Mouse (Mus musculus) midbrain, embryonic 12.5 days (tissue): ENCODE results near the gene Dao. TPM values are rescaled to one million over a fixed set of nuclear protein-coding genes. Genes with fewer than 3 reads are reported as not detected.
A peak's percentile ranks its signal among the peaks of the same experiment; 100 is the strongest.

Experiments
- ATAC-seq: fragments of 200-750 bp; cut with Nextera tagmentation; 2 replicates; pipeline ENCODE4 v1.8.0; 2017; ENCODE audit warnings: low read depth, moderate TSS enrichment, moderate library complexity; ENCODE audit not compliant: low FRiP score
- H3K27ac ChIP-seq: fragments of 300-500 bp; sonication (generic); replicated peaks from 2 replicates; pipeline ENCODE4 v1.5.1; 2016; ENCODE audit warnings: mild to moderate bottlenecking
- H3K27me3 ChIP-seq: fragments of 300-500 bp; sonication (generic); 2 replicates; pipeline ENCODE4 v1.6.1; 2016; ENCODE audit warnings: mild to moderate bottlenecking
- H3K36me3 ChIP-seq: fragments of 300-500 bp; sonication (generic); 2 replicates; pipeline ENCODE4 v1.6.1; 2016
- H3K4me1 ChIP-seq: fragments of 300-500 bp; sonication (generic); 2 replicates; pipeline ENCODE4 v1.6.1; 2016
- H3K4me2 ChIP-seq: fragments of 300-500 bp; sonication (generic); replicated peaks from 2 replicates; pipeline ENCODE4 v1.6.1; 2016; ENCODE audit warnings: mild to moderate bottlenecking, moderate library complexity
- H3K4me3 ChIP-seq: fragments of 300-500 bp; sonication (generic); 2 replicates; pipeline ENCODE4 v1.5.1; 2016; ENCODE audit warnings: mild to moderate bottlenecking
- H3K9ac ChIP-seq: fragments of 300-500 bp; sonication (generic); replicated peaks from 2 replicates; pipeline ENCODE4 v1.6.1; 2016; ENCODE audit warnings: mild to moderate bottlenecking, moderate library complexity
- H3K9me3 ChIP-seq: fragments of 300-500 bp; sonication (generic); 2 replicates; pipeline ENCODE4 v1.6.1; 2016; ENCODE audit warnings: mild to moderate bottlenecking
- WGBS: fragments of 180-500 bp; shearing (Covaris S2); methylation state at CpG from one replicate; pipeline ENCODE4 v1.1.7; 2016; 5-methylcytosine and 5-hydroxymethylcytosine counted together
- polyA plus RNA-seq: library from polyadenylated mRNA; unstranded; fragments of >200 nt; fragmentation: Nextera tagmentation; extraction: Ambion mirVana; gene quantifications from 2 replicates; pipeline ENCODE4 v1.2.1, GENCODE M21; 2016

The Dao gene
- polyA plus RNA-seq, 1 experiment from 2014 or later: not detected

- no peak for ATAC-seq
- Histone ChIP-seq H3K4me3 (no peak overlapping the region), H3K9me3 (no peaks in the 10 kb centered on the region), H3K4me2 (no peak overlapping the region), H3K27ac (no peak overlapping the region), H3K4me1 (peaks cover 10% of the 10 kb centered on the region), H3K27me3 (no peaks in the 10 kb centered on the region), H3K9ac (no peak overlapping the region), H3K36me3 (peaks cover 29% of the 10 kb centered on the region)
- WGBS: 90% methylated on average over 13 of the region's 13 CpGs
Measured at GRCm38 (mm10) chr5:113984025-113984740, 19.3 kb upstream of the Dao start.

DNA sequence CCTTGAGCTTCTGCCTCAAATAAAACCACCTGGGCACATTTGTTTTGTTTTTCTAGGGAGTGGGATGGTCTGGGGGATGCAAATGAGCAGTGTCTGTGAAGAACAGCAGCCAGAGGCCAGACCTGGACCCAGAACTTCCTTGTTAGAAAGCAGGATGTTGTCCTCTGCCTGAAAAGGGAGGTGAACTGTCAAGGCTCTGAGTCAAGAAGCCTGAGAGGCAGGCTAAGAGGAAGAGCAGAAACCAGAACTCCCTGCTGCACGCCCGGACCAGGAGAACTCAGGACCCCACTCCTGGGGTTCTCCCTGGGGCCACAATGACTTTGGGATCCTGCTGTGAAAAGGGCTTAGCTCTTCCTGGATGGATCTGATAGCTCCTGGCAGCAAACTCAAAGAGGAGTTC lies 17.8 kb upstream of the Dao start:
- Histone ChIP-seq H3K27me3 (no peaks in the 10 kb centered on the region), H3K36me3 (peaks cover 33% of the 10 kb centered on the region), H3K4me3 (no peak overlapping the region), H3K4me1 (peaks cover 13% of the 10 kb centered on the region), H3K9ac (no peak overlapping the region), H3K4me2 (no peak overlapping the region), H3K27ac (no peak overlapping the region), H3K9me3 (no peaks in the 10 kb centered on the region)
- no peak for ATAC-seq
- WGBS: 76% methylated on average over 2 of the region's 2 CpGs

DNA sequence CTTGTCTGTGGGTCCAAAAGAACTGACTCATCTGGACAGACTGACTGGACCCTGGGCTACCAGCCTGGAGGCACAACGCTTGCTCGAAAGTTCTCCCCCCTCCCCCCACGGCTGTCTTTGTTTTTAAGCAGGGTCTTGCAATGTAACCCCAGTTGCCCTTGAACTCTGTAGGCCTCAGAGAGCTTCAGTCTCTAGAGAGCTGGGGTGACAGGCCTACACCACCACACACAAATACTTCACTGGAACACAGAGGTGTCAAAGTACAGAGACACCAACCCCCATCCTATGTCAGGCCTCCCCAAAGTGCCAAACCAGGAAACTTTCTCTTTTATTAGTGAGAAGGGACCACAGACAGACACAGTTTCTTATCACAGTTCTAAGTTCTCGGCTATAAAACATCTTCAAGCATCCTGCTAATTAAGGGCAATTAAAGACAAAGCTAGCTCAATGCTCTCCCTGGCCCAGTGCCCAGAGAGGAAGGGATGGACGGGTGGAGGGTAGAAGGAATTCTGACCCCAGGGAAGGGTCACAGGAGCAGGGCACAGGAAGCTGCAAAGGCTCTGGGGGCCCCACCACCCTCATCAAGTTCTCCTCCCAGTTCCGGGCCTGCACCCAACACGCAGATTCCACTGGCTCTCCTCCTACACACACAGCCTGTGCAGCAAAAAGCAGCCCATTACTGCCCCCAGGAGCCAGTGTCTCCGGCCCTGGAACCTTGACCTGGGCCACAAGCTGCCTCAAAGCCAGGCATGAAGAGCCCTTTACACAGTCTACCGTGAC lies 17.1 kb upstream of the Dao start:
- Histone ChIP-seq H3K4me2 (no peak overlapping the region), H3K9me3 (no peaks in the 10 kb centered on the region), H3K27ac (no peak overlapping the region), H3K9ac (no peak overlapping the region), H3K4me1 (peaks cover 18% of the 10 kb centered on the region), H3K4me3 (no peak overlapping the region), H3K27me3 (no peaks in the 10 kb centered on the region), H3K36me3 (peaks cover 33% of the 10 kb centered on the region)
- no peak for ATAC-seq
- 71% methylated on average over 9 of the region's 9 CpGs for WGBS

DNA sequence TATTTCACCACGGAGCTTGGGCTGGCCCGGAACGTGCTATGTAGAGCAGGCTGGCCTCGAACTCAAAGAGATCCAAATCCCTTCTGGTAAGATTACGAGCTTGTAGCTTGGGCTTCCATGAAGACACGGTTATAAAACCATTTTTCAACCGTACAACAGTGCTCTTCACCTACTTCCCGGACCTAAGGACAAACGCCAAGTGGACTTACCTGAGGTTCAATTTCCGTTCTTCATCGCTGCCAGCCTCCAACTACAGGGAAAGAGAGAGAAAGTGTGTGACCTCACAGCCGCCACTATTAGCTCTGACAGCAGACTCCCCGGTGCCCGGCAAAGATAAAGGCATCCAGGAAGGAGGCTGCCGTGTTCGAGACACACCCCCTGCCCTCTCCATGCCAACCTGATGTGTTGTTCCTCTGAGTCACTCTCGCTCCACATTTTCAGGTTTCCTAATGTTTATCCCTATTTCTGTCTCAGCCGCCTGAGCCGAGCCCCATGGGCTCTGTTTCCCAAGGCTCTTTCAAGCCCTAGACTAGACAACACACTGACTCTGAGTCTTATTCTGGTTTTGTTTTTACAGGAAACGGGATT lies 14.0 kb upstream of the Dao start:
- H3K4me1 ChIP-seq: peaks cover 38% of the 10 kb centered on the region
- H3K36me3 ChIP-seq: peaks cover 20% of the 10 kb centered on the region
- ATAC-seq: no peak
- H3K9ac ChIP-seq: no peak overlapping the region
- H3K4me2 ChIP-seq: no peak overlapping the region
- H3K4me3 ChIP-seq: no peak overlapping the region
- WGBS: 91% methylated on average over 20 of the region's 20 CpGs
- no peaks in the 10 kb centered on the region for H3K27me3 ChIP-seq
- no peak overlapping the region for H3K27ac ChIP-seq
- H3K9me3 ChIP-seq: no peaks in the 10 kb centered on the region

DNA sequence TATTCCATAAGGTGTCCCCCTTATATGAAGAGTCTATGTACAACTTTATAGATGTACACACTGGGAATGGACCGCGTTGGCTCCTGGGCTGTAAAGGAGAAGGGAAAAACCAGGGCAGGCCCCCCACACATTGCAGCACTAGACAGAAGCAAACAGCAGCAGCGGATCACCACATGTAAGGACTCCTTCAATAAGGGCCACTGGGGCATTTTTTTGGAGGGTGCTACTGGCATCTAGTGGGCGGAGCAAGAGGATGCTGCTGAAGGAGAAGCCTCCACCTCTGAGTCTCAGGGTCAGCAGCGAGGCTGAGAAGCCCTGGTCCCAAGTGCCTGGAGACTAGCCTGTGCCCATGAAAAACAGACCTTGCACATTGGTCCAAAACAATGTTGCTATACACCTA lies 12.9 kb upstream of the Dao start:
- Histone ChIP-seq H3K4me3 (no peak overlapping the region), H3K4me2 (no peak overlapping the region), H3K9me3 (no peaks in the 10 kb centered on the region), H3K27ac (no peak overlapping the region), H3K4me1 (peaks cover 38% of the 10 kb centered on the region), H3K36me3 (peaks cover 20% of the 10 kb centered on the region), H3K9ac (no peak overlapping the region), H3K27me3 (no peaks in the 10 kb centered on the region)
- no peak for ATAC-seq
- WGBS: 83% methylated on average over 5 of the region's 5 CpGs

DNA sequence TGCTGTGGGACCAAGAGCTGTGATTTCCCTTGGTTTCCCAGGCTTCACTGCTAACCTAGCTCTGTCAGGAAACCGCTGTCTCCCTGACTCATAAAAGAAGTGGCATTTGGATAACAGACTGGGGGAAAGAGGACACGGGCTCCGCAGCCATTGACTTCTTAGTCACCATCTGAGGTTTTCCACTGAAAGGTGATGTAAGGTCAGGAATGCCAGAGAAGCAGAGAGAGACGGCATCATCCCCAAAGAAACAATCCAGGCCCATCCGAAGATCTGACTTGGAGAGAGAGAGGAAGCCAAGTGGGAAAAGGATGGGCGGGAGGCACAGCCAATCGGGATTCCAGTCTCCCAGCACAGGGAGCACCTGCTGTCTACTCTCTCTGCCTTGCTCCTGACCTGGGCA lies 12.4 kb upstream of the Dao start:
- WGBS: 76% methylated on average over 7 of the region's 7 CpGs
- no peak for ATAC-seq
- Histone ChIP-seq H3K4me2 (0 out of 2 replicates have a peak overlapping the region, but pooled peaks have one; percentile 1), H3K27me3 (no peaks in the 10 kb centered on the region), H3K4me3 (no peak overlapping the region), H3K36me3 (peaks cover 20% of the 10 kb centered on the region), H3K4me1 (peaks cover 35% of the 10 kb centered on the region), H3K9me3 (no peaks in the 10 kb centered on the region), H3K9ac (0 out of 2 replicates have a peak overlapping the region, but pooled peaks have one; percentile 8), H3K27ac (no peak overlapping the region)

- peaks cover 12% of the 10 kb centered on the region for H3K36me3 ChIP-seq
- peak overlapping the region; percentile 77 for H3K4me3 ChIP-seq
- H3K4me1 ChIP-seq: peaks cover 28% of the 10 kb centered on the region
- peak overlapping the region; percentile 88 for H3K4me2 ChIP-seq
- H3K27ac ChIP-seq: peak overlapping the region; percentile 89
- WGBS: 46% methylated on average over 12 of the region's 12 CpGs
- no peaks in the 10 kb centered on the region for H3K27me3 ChIP-seq
- H3K9me3 ChIP-seq: no peaks in the 10 kb centered on the region
- no peak for ATAC-seq
- peak overlapping the region; percentile 88 for H3K9ac ChIP-seq
Measured at GRCm38 (mm10) chr5:113992339-113992831, 11.1 kb upstream of the Dao start.

GRCm38 (mm10) chr5:113993031-113993486 lies 10.4 kb upstream of the Dao start:
- Histone ChIP-seq H3K9me3 (no peaks in the 10 kb centered on the region), H3K4me3 (peak overlapping the region; percentile 77), H3K9ac (peak overlapping the region; percentile 88), H3K36me3 (peaks cover 8% of the 10 kb centered on the region), H3K27ac (peak overlapping the region; percentile 89), H3K4me2 (peak overlapping the region; percentile 88), H3K27me3 (no peaks in the 10 kb centered on the region), H3K4me1 (peaks cover 28% of the 10 kb centered on the region)
- peak; percentile 77; the same call in 1 of the 2 replicates for ATAC-seq
- 0% methylated on average over 20 of the region's 22 CpGs for WGBS

DNA sequence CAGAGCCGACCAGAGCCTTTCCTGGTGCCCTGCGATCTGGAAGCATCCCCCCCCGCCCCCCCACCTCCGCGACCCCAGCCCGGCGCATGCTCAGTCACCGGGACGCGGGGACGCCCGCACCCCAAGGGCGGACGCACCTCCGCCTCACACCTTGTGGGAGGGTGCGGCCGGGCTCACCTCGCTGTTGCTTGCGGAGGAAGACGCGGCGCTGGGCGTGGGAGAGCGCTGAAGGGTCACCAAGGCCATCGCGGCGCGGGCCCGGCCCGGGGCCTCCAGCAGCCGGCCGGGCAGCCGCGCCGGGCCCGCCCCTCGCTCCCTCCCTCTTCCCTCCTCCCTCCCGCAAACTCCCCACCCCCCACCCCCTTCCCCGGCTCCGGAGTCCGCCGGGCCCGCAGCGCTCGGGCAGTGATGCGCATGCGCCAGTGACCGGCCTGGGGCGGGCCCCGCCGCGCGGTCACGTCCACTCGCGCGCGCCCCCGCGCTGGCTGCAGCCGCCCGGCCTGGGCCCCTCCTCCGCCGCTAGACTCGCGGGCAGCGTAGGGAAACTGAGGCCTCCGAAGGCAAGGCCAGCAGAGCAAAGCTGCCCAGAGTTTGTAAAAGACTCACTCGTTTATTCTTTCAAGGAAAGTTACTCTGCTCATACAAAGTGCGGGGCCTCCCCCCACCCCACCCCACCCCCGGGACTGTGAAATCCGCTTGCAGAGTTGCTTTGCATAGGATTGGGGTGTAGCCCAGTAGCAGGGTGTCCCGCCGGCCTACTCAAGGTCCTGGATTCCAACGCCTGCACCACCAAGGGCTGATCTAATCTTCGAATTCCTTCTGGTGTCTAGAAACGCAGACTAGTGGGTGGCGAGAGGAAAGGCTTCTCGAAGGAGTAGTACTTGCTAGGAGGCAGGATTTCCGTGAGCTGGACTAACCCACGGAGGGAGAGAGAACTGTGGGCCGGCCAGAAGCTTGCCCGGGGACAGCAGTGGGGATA lies 9.7 kb upstream of the Dao start, which contains the start of gene Ssh1:
Gene Ssh1 (minus strand): TSS at position 408 of the 979 bp plus-strand sequence.
- Histone ChIP-seq H3K27me3 (no peaks in the 10 kb centered on the region), H3K4me1 (peaks cover 28% of the 10 kb centered on the region), H3K9me3 (no peaks in the 10 kb centered on the region), H3K36me3 (peaks cover 8% of the 10 kb centered on the region), H3K4me3 (peak within 1 kb of the TSS; percentile 77), H3K27ac (peak within 1 kb of the TSS; percentile 89), H3K9ac (peak within 1 kb of the TSS; percentile 88), H3K4me2 (peak within 1 kb of the TSS; percentile 88)
- 1% methylated on average over 59 of the region's 83 CpGs for WGBS
- ATAC-seq: peak; percentile 86

DNA sequence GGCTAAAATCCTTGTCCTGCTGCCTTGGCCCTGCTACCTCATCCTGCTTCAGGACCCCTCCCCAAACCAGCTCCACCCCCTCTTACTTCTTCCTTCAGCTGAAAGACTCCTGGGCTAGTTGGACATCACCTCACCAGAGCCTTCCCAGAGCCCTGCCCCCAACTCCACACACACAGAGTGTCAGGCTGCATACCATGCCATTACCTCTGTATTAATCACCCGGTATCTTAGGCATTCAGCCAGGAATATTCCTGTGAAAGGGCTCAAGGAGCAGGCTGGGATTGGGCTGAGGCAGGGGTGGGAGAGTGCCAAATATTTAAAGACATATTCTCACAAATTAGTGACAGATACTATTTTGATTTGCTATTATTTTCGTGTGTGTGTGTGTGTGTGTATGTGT lies 7.0 kb upstream of the Dao start:
- no peak overlapping the region for H3K27ac ChIP-seq
- peaks cover 19% of the 10 kb centered on the region for H3K4me1 ChIP-seq
- H3K36me3 ChIP-seq: no peaks in the 10 kb centered on the region
- H3K9me3 ChIP-seq: no peaks in the 10 kb centered on the region
- H3K4me2 ChIP-seq: no peak overlapping the region
- ATAC-seq: no peak
- H3K4me3 ChIP-seq: no peak overlapping the region
- WGBS: 57% methylated on average over 2 of the region's 2 CpGs
- no peak overlapping the region for H3K9ac ChIP-seq
- H3K27me3 ChIP-seq: no peaks in the 10 kb centered on the region

DNA sequence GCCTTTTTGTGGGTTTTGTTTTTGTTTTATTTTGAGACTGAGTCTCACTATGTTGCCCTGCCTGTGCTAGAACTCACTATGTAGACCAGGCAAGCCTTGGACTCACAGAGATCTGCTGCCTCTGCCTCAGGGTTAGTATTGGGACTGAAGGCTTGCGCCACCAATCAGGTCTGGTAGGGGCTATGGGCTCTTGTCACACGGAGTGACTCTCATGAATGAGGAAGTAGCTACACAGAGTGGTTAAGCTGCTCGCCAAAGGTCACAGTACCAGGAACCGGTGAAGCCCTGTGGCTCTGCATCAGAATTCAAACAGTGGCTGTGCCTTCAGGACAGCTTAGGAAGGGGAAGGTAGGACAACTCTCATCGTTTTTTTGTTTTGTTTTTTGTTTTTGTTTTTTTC lies 4.1 kb upstream of the Dao start:
- H3K4me2 ChIP-seq: no peak overlapping the region
- ATAC-seq: no peak
- no peaks in the 10 kb centered on the region for H3K9me3 ChIP-seq
- H3K9ac ChIP-seq: no peak overlapping the region
- peaks cover 2% of the 10 kb centered on the region for H3K4me1 ChIP-seq
- 72% methylated on average over 5 of the region's 5 CpGs for WGBS
- H3K27me3 ChIP-seq: no peaks in the 10 kb centered on the region
- no peak overlapping the region for H3K4me3 ChIP-seq
- no peaks in the 10 kb centered on the region for H3K36me3 ChIP-seq
- no peak overlapping the region for H3K27ac ChIP-seq
